Mouse (Mus musculus) testis, postnatal 14 days (tissue): Measurements from ENCODE around the gene Golph3.
"Not testable (repeated sequence)": the region's sequence is repeated elsewhere in the genome, so short reads cannot be mapped to it uniquely, and the experiment has no call there.

Experiments
- DNase-seq: peaks from one replicate; pipeline ENCODE4 v3.0.0; 2021; ENCODE audit warnings: low spot score

The Golph3 gene

GRCm38 (mm10) chr15:12357459-12357858 lies 36.2 kb downstream of the Golph3 start:
- no peak for DNase-seq

- no peak for DNase-seq
These were observed 37.1 kb downstream of the Golph3 start for GRCm38 (mm10) chr15:12358384-12358783.

- no peak for DNase-seq
These were observed 39.4 kb downstream of the Golph3 start for GRCm38 (mm10) chr15:12360519-12361212.

GRCm38 (mm10) chr15:12362001-12362700 lies 40.9 kb downstream of the Golph3 start:
- no peak for DNase-seq

GRCm38 (mm10) chr15:12362701-12363040 lies 41.4 kb downstream of the Golph3 start:
- no peak for DNase-seq

- no peak for DNase-seq
These were observed 42.8 kb downstream of the Golph3 start for GRCm38 (mm10) chr15:12364096-12364495.

- no peak for DNase-seq
These were observed 44.3 kb downstream of the Golph3 start for GRCm38 (mm10) chr15:12365416-12366071.

- DNase-seq, result no peak
These were observed 44.8 kb downstream of the Golph3 start for GRCm38 (mm10) chr15:12366072-12366469.

- DNase-seq, result not testable (repeated sequence)
These were observed 45.5 kb downstream of the Golph3 start for GRCm38 (mm10) chr15:12366580-12367305.

- peak; percentile 76 for DNase-seq
These were observed 46.2 kb downstream of the Golph3 start for GRCm38 (mm10) chr15:12367306-12368080.

- DNase-seq, result no peak
These were observed 47.1 kb downstream of the Golph3 start for GRCm38 (mm10) chr15:12368357-12368756.

- no peak for DNase-seq
These were observed 47.6 kb downstream of the Golph3 start for GRCm38 (mm10) chr15:12368850-12369249.

- no peak for DNase-seq
These were observed 48.8 kb downstream of the Golph3 start for GRCm38 (mm10) chr15:12370096-12370495.

GRCm38 (mm10) chr15:12371183-12371582 lies 49.9 kb downstream of the Golph3 start:
- DNase-seq, result no peak

GRCm38 (mm10) chr15:12373496-12373895 lies 52.2 kb downstream of the Golph3 start:
- DNase-seq, result no peak

- no peak for DNase-seq
These were observed 52.7 kb downstream of the Golph3 start for GRCm38 (mm10) chr15:12373918-12374317.

- DNase-seq, result peak; percentile 36
These were observed 53.7 kb downstream of the Golph3 start for GRCm38 (mm10) chr15:12374916-12375315.

- peak; percentile 84 for DNase-seq
These were observed 54.5 kb downstream of the Golph3 start for GRCm38 (mm10) chr15:12375641-12376311.

GRCm38 (mm10) chr15:12376491-12377069 lies 55.3 kb downstream of the Golph3 start:
- no peak for DNase-seq

- no peak for DNase-seq
These were observed 56.5 kb downstream of the Golph3 start for GRCm38 (mm10) chr15:12377800-12378199.

- no peak for DNase-seq
These were observed 58.8 kb downstream of the Golph3 start for GRCm38 (mm10) chr15:12380057-12380456.
